Mouse (Mus musculus) C2C12 (cell line): ENCODE results near the gene Snrnp70.

ENCODE experiments used
- CEBPB ChIP-seq: IDR thresholded peaks from one replicate; pipeline ENCODE4 v1.6.1; 2011; ENCODE audit warnings: low read depth, mild to moderate bottlenecking, control low read depth, moderate library complexity
- CTCF ChIP-seq: IDR thresholded peaks from one replicate; pipeline ENCODE4 v1.5.1; 2011; ENCODE audit not compliant: control insufficient read depth, insufficient read depth, insufficient read length
- FOSL1 ChIP-seq: IDR thresholded peaks from one replicate; pipeline ENCODE4 v1.8.0; 2011; ENCODE audit warnings: mild to moderate bottlenecking, low read length; ENCODE audit not compliant: poor library complexity, insufficient read depth, severe bottlenecking
- MAX ChIP-seq: IDR thresholded peaks from one replicate; pipeline ENCODE4 v1.6.1; 2011; ENCODE audit warnings: mild to moderate bottlenecking, control low read depth
- MYOD1 ChIP-seq: IDR thresholded peaks from one replicate; pipeline ENCODE4 v1.6.1; 2011; ENCODE audit warnings: low read depth; ENCODE audit not compliant: control insufficient read depth, insufficient read length
- MYOG ChIP-seq: IDR thresholded peaks from one replicate; pipeline ENCODE4 v1.6.1; 2011; ENCODE audit not compliant: control insufficient read depth, insufficient read length; ENCODE audit errors: extremely low read depth
- USF1 ChIP-seq: IDR thresholded peaks from one replicate; pipeline ENCODE4 v1.6.1; 2011; ENCODE audit warnings: low read depth, mild to moderate bottlenecking, control low read depth, moderate library complexity

- TF ChIP-seq CTCF (no peak), USF1 (no peak), FOSL1 (no peak), MYOG (no peak), MYOD1 (no peak), MAX (no peak), CEBPB (no peak)
These were observed 26.4 kb downstream of the Snrnp70 start for GRCm38 (mm10) chr7:45369022-45369745.
